Mouse (Mus musculus): ENCODE results near the gene Lcn5.

DNA sequence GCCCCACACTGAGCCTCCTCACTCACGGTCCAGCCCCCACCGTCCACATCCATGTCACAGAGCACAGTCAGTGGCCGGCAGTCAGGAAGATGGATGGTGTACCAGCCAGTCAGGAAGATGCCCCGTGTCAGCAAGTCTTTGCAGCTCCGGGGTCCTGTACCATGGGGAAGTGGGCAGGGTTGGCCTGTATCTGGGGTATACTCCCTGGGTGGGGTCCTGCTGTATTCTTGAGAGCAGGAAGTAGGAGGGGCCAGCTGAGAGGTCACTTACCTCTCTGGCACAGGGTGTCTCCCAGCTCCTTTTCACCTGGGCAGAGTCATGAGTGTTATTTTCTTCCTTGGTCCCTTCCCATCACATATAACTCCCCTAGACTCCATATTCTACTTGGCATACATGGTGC lies 31.8 kb upstream of the Lcn5 start:
- TF ChIP-seq CTCF (IDR thresholded peaks at IDR 0.05; ENCODE audit: control insufficient read depth, insufficient read depth, insufficient replicate concordance, low read depth, low read length), result no peak
- TF ChIP-seq POLR2A (IDR thresholded peaks at IDR 0.05; ENCODE audit: control insufficient read depth, low read depth, low read length), result no peak

Measured in testis, adult 2 months (tissue).